Mouse (Mus musculus): Measurements from ENCODE around the gene Ncoa5.

- TF ChIP-seq POLR2A (IDR thresholded peaks at IDR 0.05; ENCODE audit: insufficient read depth, low read length) = no peak
- TF ChIP-seq EP300 (IDR thresholded peaks at IDR 0.05; ENCODE audit: insufficient read depth, low read depth, low read length) = no peak
Measured at GRCm38 (mm10) chr2:164985962-164986361, 48.7 kb downstream of the Ncoa5 start.
